Mouse (Mus musculus) layer of hippocampus, adult 8-10 months (tissue): ENCODE results near the gene Mycs. TPM values are rescaled to one million over a fixed set of nuclear protein-coding genes. Genes with fewer than 3 reads are reported as not detected.

ENCODE experiments used
- DNase-seq, 2 experiments: peaks; one replicate each; pipeline ENCODE4 v3.0.0; 2022; ENCODE audit warnings: low spot score in 2 of 2
- total RNA-seq, 4 experiments: library from RNA; stranded (reverse); gene quantifications; 2 replicates each; pipeline ENCODE4 v1.2.4; 2022

Gene Mycs
- total RNA-seq: not detected

GRCm38 (mm10) chrX:5469165-5469564 is at the start of gene Mycs:
Gene Mycs, minus strand, starts transcription at chrX:5469265.
- no peak for DNase-seq

GRCm38 (mm10) chrX:5468022-5468421 is 1.0 kb downstream of the Mycs start:
- peak in 1 of 2 experiments; percentile 3 for DNase-seq

Other genes with a start within 250 kb of the Mycs start
- gene Btbd35f7, start 199.8 kb upstream of the Mycs start, total RNA-seq: not detected